Mouse (Mus musculus) CD8-positive naive resting alpha-beta T cell, adult 2 months (primary cell): Measurements from ENCODE around the gene Lrp1.

ENCODE experiments used
- DNase-seq, 2 experiments: peaks; one replicate each; pipeline ENCODE4 v3.0.0; 2022; ENCODE audit warnings: low read depth in 2 of 2, low spot score in 2 of 2

Lrp1 gene

GRCm38 (mm10) chr10:127564301-127564700 lies 56.6 kb downstream of the Lrp1 start:
- DNase-seq = no peak

- no peak for DNase-seq
Measured at GRCm38 (mm10) chr10:127563840-127564239, 57.1 kb downstream of the Lrp1 start.

- no peak for DNase-seq
Measured at GRCm38 (mm10) chr10:127561145-127561544, 59.8 kb downstream of the Lrp1 start.

GRCm38 (mm10) chr10:127557397-127557796 lies 63.6 kb downstream of the Lrp1 start:
- no peak for DNase-seq

- no peak for DNase-seq
Measured at GRCm38 (mm10) chr10:127555703-127556102, 65.2 kb downstream of the Lrp1 start.

GRCm38 (mm10) chr10:127549892-127550291 lies 71.1 kb downstream of the Lrp1 start:
- no peak for DNase-seq

- DNase-seq = no peak
Measured at GRCm38 (mm10) chr10:127548236-127548635, 72.7 kb downstream of the Lrp1 start.

GRCm38 (mm10) chr10:127546505-127546904 lies 74.4 kb downstream of the Lrp1 start:
- DNase-seq = no peak

- DNase-seq = no peak
Measured at GRCm38 (mm10) chr10:127544375-127544774, 76.6 kb downstream of the Lrp1 start.

GRCm38 (mm10) chr10:127543916-127544315 lies 77.0 kb downstream of the Lrp1 start:
- DNase-seq = no peak

GRCm38 (mm10) chr10:127542720-127543119 lies 78.2 kb downstream of the Lrp1 start:
- DNase-seq = no peak

GRCm38 (mm10) chr10:127542084-127542483 lies 78.9 kb downstream of the Lrp1 start:
- DNase-seq = no peak

GRCm38 (mm10) chr10:127541510-127541909 lies 79.4 kb downstream of the Lrp1 start:
- DNase-seq = no peak

GRCm38 (mm10) chr10:127537854-127538583 lies 82.9 kb downstream of the Lrp1 start:
- peak; percentile 57 to 64 for DNase-seq

- peak in 1 of 2 experiments; percentile 45 for DNase-seq
Measured at GRCm38 (mm10) chr10:127536586-127537314, 84.2 kb downstream of the Lrp1 start.

GRCm38 (mm10) chr10:127534929-127535384 lies 86.0 kb downstream of the Lrp1 start:
- DNase-seq = no peak

GRCm38 (mm10) chr10:127534036-127534928 lies 86.7 kb downstream of the Lrp1 start, which contains the start of gene Nxph4:
Nxph4 (minus strand) TSS chr10:127534559.
- DNase-seq = no peak

GRCm38 (mm10) chr10:127531548-127531947 lies 89.4 kb downstream of the Lrp1 start:
- no peak for DNase-seq

GRCm38 (mm10) chr10:127530945-127531344 lies 90.0 kb downstream of the Lrp1 start:
- DNase-seq = no peak

GRCm38 (mm10) chr10:127527481-127527880 lies 93.5 kb downstream of the Lrp1 start:
- DNase-seq = no peak

- DNase-seq = no peak
Measured at GRCm38 (mm10) chr10:127526681-127527080, 94.3 kb downstream of the Lrp1 start.
